Mouse (Mus musculus) limb, embryonic 13.5 days (tissue): Measurements from ENCODE around the gene Pygb. TPM values are rescaled to one million over a fixed set of nuclear protein-coding genes. Genes with fewer than 3 reads are reported as not detected.

Experiments
- ATAC-seq: fragments of 200-750 bp; cut with Nextera tagmentation; 2 replicates; pipeline ENCODE4 v1.8.0; 2017; ENCODE audit warnings: low read depth, moderate number of reproducible peaks, moderate TSS enrichment; ENCODE audit not compliant: low FRiP score
- H3K27ac ChIP-seq: fragments of 300-500 bp; sonication (generic); 2 replicates; pipeline ENCODE4 v1.5.1; 2015; ENCODE audit warnings: inconsistent platforms, mild to moderate bottlenecking, moderate library complexity
- H3K27me3 ChIP-seq: fragments of 300-500 bp; sonication (generic); 2 replicates; pipeline ENCODE4 v1.6.1; 2015; ENCODE audit warnings: mild to moderate bottlenecking, inconsistent platforms
- H3K36me3 ChIP-seq: fragments of 300-500 bp; sonication (generic); 2 replicates; pipeline ENCODE4 v1.6.1; 2015; ENCODE audit warnings: inconsistent platforms, mild to moderate bottlenecking, moderate library complexity
- H3K4me1 ChIP-seq: fragments of 300-500 bp; sonication (generic); 2 replicates; pipeline ENCODE4 v1.6.1; 2015; ENCODE audit warnings: inconsistent platforms
- H3K4me2 ChIP-seq: fragments of 300-500 bp; sonication (generic); replicated peaks from 2 replicates; pipeline ENCODE4 v1.6.1; 2015; ENCODE audit warnings: inconsistent platforms, mild to moderate bottlenecking, moderate library complexity
- H3K4me3 ChIP-seq: fragments of 300-500 bp; sonication (generic); 2 replicates; pipeline ENCODE4 v1.5.1; 2015; ENCODE audit warnings: moderate library complexity, mild to moderate bottlenecking, inconsistent platforms
- H3K9ac ChIP-seq: fragments of 300-500 bp; sonication (generic); 2 replicates; pipeline ENCODE4 v1.6.1; 2015; ENCODE audit warnings: mild to moderate bottlenecking, inconsistent platforms
- H3K9me3 ChIP-seq: fragments of 300-500 bp; sonication (generic); 2 replicates; pipeline ENCODE4 v1.6.1; 2016; ENCODE audit warnings: inconsistent platforms
- WGBS: fragments of 180-500 bp; shearing (Covaris S2); methylation state at CpG from one replicate; pipeline ENCODE4 v1.1.7; 2015; 5-methylcytosine and 5-hydroxymethylcytosine counted together
- polyA plus RNA-seq: library from polyadenylated mRNA; unstranded; fragments of >200 nt; fragmentation: Nextera tagmentation; extraction: Ambion mirVana; gene quantifications from 2 replicates; pipeline ENCODE4 v1.2.1, GENCODE M21; 2015

Pygb gene
- polyA plus RNA-seq, 1 experiment from 2014 or later = 107 TPM

DNA sequence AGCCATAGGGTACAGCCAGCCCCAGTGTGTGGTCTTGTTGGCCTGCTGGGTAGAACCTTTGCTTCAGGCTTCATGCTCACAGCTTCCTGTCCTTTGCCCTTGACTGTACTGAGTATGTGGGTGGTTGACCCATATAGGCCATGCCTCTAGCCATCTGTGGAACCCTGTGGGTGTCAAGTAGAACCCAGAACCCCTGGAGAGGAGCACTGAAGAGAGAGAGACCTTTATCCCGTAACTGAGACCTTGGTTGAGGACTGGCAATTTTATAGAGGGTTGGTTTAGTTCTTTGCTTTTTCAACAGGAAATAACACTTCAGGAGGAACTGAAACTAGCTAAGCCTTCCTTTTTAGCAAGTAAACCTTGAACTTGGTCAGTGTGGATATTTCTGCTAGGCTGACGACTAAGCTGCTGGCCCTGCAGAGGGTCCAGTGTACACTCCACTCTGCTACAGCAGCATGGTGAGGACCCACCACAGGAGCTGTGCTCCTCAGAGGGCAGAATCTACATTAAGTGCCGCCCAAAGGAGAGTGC, 44.4 kb downstream of the Pygb start:
- WGBS = 87% methylated on average over 3 of the region's 3 CpGs

GRCm38 (mm10) chr2:150832029-150832428, 45.5 kb downstream of the Pygb start:
- Histone ChIP-seq H3K4me1 (no peaks in the 10 kb centered on the region), H3K27ac (no peak overlapping the region), H3K9ac (no peak overlapping the region), H3K4me2 (no peak overlapping the region), H3K9me3 (no peaks in the 10 kb centered on the region), H3K27me3 (no peaks in the 10 kb centered on the region), H3K4me3 (no peak overlapping the region), H3K36me3 (peaks cover 87% of the 10 kb centered on the region)
- WGBS = 92% methylated on average over 7 of the region's 7 CpGs
- ATAC-seq = no peak

More for the DNA sequence above, 44.4 kb downstream of the Pygb start:
- Histone ChIP-seq H3K36me3 (peaks cover 91% of the 10 kb centered on the region), H3K27ac (no peak overlapping the region), H3K9ac (no peak overlapping the region), H3K4me2 (no peak overlapping the region), H3K9me3 (no peaks in the 10 kb centered on the region), H3K4me3 (no peak overlapping the region), H3K27me3 (no peaks in the 10 kb centered on the region), H3K4me1 (no peaks in the 10 kb centered on the region)
- ATAC-seq = no peak

GRCm38 (mm10) chr2:150834616-150835015, 48.1 kb downstream of the Pygb start:
- 93% methylated on average over 7 of the region's 7 CpGs for WGBS
- Histone ChIP-seq H3K27ac (no peak overlapping the region), H3K4me1 (no peaks in the 10 kb centered on the region), H3K9ac (no peak overlapping the region), H3K9me3 (no peaks in the 10 kb centered on the region), H3K27me3 (no peaks in the 10 kb centered on the region), H3K4me2 (no peak overlapping the region), H3K4me3 (no peak overlapping the region), H3K36me3 (peaks cover 78% of the 10 kb centered on the region)
- no peak for ATAC-seq

DNA sequence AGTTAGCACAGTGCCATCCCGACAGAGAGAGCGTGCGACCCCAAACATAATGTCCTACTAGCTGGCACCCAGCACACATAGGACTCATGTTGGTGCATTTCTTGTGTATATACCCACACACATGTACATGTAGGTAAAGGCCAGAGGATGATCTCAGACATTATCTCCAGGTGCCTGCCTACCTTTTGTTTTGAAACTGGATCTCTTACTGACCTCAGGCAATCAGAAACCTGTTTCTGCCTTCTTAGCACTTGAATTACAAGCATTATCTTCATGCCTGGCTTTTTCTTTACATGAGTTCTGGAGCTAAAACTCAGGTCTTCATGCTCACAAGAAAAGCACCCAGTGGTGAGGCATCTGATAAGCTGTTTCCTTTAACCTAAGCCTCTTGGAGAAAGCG, 49.4 kb downstream of the Pygb start:
- Histone ChIP-seq H3K27ac (no peak overlapping the region), H3K27me3 (no peaks in the 10 kb centered on the region), H3K4me1 (no peaks in the 10 kb centered on the region), H3K9me3 (no peaks in the 10 kb centered on the region), H3K4me2 (no peak overlapping the region), H3K9ac (no peak overlapping the region), H3K36me3 (peaks cover 68% of the 10 kb centered on the region), H3K4me3 (no peak overlapping the region)
- 90% methylated on average over 4 of the region's 4 CpGs for WGBS
- no peak for ATAC-seq

- ATAC-seq = no peak
- 76% methylated on average over 15 of the region's 15 CpGs for WGBS
- Histone ChIP-seq H3K27me3 (no peaks in the 10 kb centered on the region), H3K9me3 (no peaks in the 10 kb centered on the region), H3K36me3 (peaks cover 64% of the 10 kb centered on the region), H3K9ac (no peak overlapping the region), H3K27ac (no peak overlapping the region), H3K4me1 (no peaks in the 10 kb centered on the region), H3K4me3 (no peak overlapping the region), H3K4me2 (no peak overlapping the region)
Measured at GRCm38 (mm10) chr2:150836906-150837305, 50.4 kb downstream of the Pygb start.

DNA sequence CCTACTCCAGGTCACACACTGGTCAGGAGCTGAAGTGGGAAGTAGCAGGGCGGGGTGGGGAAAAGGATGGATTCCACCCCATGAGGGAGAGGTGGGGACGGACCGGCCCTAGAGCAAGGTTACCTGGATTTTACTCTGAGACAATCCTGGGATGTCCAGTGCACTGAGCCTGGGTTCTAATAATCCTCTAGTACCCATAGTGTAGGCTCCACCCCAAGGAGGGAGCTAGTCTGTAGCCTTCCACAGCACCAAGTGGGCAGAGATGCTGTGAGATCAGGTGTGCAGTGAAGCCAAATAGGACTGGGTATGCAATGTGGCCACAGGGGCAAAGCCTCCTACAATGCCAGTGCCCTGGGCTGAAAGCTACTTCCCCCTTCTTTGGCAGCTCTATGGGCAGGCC, 51.2 kb downstream of the Pygb start:
- H3K27me3 ChIP-seq = no peaks in the 10 kb centered on the region
- no peak overlapping the region for H3K4me2 ChIP-seq
- H3K36me3 ChIP-seq = peaks cover 59% of the 10 kb centered on the region
- ATAC-seq = no peak
- H3K9ac ChIP-seq = no peak overlapping the region
- 96% methylated on average over 3 of the region's 3 CpGs for WGBS
- H3K9me3 ChIP-seq = no peaks in the 10 kb centered on the region
- no peaks in the 10 kb centered on the region for H3K4me1 ChIP-seq
- no peak overlapping the region for H3K4me3 ChIP-seq
- H3K27ac ChIP-seq = no peak overlapping the region

DNA sequence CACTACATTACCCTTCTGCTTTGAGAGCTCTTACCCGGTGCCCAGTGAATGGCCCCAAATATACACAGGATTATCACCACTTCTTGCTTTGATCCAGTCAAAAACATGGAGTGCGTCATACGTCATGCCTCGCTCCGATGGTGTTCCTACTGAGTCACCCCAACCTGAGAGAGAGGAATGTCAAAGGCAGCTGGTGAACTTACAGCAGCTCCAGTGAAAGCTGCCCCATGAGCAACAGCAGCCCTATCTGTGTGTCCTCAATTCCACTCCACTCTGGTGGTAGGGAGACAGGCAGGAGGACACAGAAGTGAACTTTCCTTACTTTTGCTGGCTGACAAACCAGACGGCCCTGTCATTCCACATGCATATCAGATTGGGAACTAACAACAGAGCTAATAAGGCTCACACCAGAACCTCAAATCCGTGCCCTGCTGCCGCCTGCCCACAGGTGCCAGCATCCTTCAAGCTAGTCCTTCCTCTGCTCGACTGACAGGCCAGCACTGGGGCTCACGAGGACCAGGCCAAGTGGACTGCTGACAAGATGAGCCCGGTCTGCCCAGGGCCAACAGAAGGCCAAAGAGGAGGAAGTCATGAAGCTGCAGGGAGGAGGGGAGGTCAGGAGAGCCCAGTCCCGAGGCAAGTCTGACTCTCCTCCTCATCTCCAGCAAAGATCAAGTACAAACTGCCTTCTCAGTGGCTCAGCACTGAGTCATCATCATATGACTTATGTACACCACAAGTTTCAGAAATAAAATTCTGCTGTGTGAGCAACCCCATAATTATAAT, 53.3 kb downstream of the Pygb start:
- H3K4me3 ChIP-seq = no peak overlapping the region
- WGBS = 81% methylated on average over 12 of the region's 12 CpGs
- H3K27ac ChIP-seq = no peak overlapping the region
- ATAC-seq = no peak
- H3K4me2 ChIP-seq = no peak overlapping the region
- H3K36me3 ChIP-seq = peaks cover 40% of the 10 kb centered on the region
- H3K27me3 ChIP-seq = no peaks in the 10 kb centered on the region
- no peaks in the 10 kb centered on the region for H3K9me3 ChIP-seq
- H3K9ac ChIP-seq = no peak overlapping the region
- no peaks in the 10 kb centered on the region for H3K4me1 ChIP-seq

- no peaks in the 10 kb centered on the region for H3K4me1 ChIP-seq
- H3K27me3 ChIP-seq = no peaks in the 10 kb centered on the region
- H3K27ac ChIP-seq = no peak overlapping the region
- no peak overlapping the region for H3K4me3 ChIP-seq
- no peak overlapping the region for H3K4me2 ChIP-seq
- WGBS = 58% methylated on average over 11 of the region's 11 CpGs
- peaks cover 40% of the 10 kb centered on the region for H3K36me3 ChIP-seq
- H3K9me3 ChIP-seq = no peaks in the 10 kb centered on the region
- no peak for ATAC-seq
- H3K9ac ChIP-seq = no peak overlapping the region
Measured at GRCm38 (mm10) chr2:150841109-150841508, 54.6 kb downstream of the Pygb start.

DNA sequence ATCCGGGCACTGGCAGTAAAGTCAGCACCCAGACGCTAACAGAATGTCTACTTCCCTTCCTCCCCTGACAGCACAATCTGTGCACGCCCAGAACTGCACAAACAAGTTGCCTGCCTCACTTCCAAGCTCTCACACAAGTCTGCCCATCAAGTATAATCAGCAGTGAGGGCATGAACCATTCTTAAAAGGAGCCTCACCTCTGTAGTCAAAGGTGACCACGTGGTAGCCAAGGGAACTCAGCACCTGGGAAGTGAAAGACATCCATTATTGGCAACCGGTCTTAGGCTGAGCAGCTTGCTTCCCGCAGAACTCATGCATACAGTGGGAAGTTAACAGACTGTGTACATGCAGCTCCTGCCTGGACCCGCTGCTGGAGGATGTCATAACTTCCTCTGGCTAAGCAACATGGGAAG, 55.5 kb downstream of the Pygb start:
- Histone ChIP-seq H3K27me3 (no peaks in the 10 kb centered on the region), H3K9me3 (no peaks in the 10 kb centered on the region), H3K4me2 (no peak overlapping the region), H3K4me1 (no peaks in the 10 kb centered on the region), H3K9ac (no peak overlapping the region), H3K36me3 (peaks cover 38% of the 10 kb centered on the region), H3K4me3 (no peak overlapping the region), H3K27ac (no peak overlapping the region)
- 79% methylated on average over 7 of the region's 7 CpGs for WGBS
- ATAC-seq = no peak

GRCm38 (mm10) chr2:150844798-150845197, 58.3 kb downstream of the Pygb start:
- ATAC-seq = no peak
- 83% methylated on average over 1 of the region's 1 CpGs for WGBS

DNA sequence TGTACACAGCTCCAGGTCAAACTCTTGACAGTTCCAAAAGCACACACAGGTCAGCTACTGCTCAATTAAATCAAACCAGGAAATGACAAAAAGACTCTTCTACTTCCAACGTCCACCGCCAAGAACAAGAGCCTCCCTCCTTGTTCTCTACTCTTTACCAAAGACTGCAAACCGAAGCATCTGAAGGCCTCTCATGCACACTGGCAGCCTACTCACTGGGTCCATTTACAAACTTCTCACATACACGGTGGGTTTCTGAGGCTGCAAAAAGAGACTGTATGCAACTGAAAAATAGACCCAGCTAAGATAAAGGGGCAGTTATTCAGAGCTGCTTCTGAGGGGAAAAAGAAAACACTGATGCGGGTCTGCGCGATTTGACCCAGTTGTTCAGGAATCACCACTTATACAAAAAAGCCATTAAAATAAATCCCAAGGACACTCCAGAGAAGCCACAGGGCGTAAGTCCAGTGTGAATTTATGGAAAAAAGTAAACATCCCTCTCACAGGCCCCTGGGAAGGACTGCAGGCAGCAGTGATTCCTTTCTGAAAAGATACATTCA, 61.0 kb downstream of the Pygb start:
- H3K27me3 ChIP-seq = no peaks in the 10 kb centered on the region
- H3K4me2 ChIP-seq = no peak overlapping the region
- H3K4me1 ChIP-seq = no peaks in the 10 kb centered on the region
- peaks cover 17% of the 10 kb centered on the region; the same call in 1 of the 2 replicates for H3K36me3 ChIP-seq
- H3K9me3 ChIP-seq = no peaks in the 10 kb centered on the region
- H3K4me3 ChIP-seq = no peak overlapping the region
- no peak overlapping the region for H3K9ac ChIP-seq
- WGBS = 82% methylated on average over 8 of the region's 8 CpGs
- H3K27ac ChIP-seq = no peak overlapping the region
- no peak for ATAC-seq

More at GRCm38 (mm10) chr2:150844798-150845197, 58.3 kb downstream of the Pygb start:
- H3K4me2 ChIP-seq = no peak overlapping the region
- no peak overlapping the region for H3K27ac ChIP-seq
- H3K9me3 ChIP-seq = no peaks in the 10 kb centered on the region
- no peak overlapping the region for H3K4me3 ChIP-seq
- H3K4me1 ChIP-seq = no peaks in the 10 kb centered on the region
- peaks cover 21% of the 10 kb centered on the region; the same call in 1 of the 2 replicates for H3K36me3 ChIP-seq
- H3K27me3 ChIP-seq = no peaks in the 10 kb centered on the region
- H3K9ac ChIP-seq = no peak overlapping the region

- H3K9me3 ChIP-seq = no peaks in the 10 kb centered on the region
- H3K27me3 ChIP-seq = no peaks in the 10 kb centered on the region
- 73% methylated on average over 9 of the region's 9 CpGs for WGBS
- H3K9ac ChIP-seq = no peak overlapping the region
- no peak overlapping the region for H3K4me2 ChIP-seq
- no peaks in the 10 kb centered on the region for H3K4me1 ChIP-seq
- no peak overlapping the region for H3K27ac ChIP-seq
- no peak for ATAC-seq
- peaks cover 8% of the 10 kb centered on the region; the same call in 1 of the 2 replicates for H3K36me3 ChIP-seq
- no peak overlapping the region for H3K4me3 ChIP-seq
Measured at GRCm38 (mm10) chr2:150851251-150851650, 64.7 kb downstream of the Pygb start.
